Mouse (Mus musculus) gastrocnemius, postnatal 14 days (tissue): ENCODE results near the gene Pde4b. TPM values are rescaled to one million over a fixed set of nuclear protein-coding genes. Genes with fewer than 3 reads are reported as not detected.

ENCODE experiments used
- DNase-seq: peaks from one replicate; pipeline ENCODE4 v3.0.0; 2021; ENCODE audit warnings: mixed read lengths
- intact Hi-C: fragments of 180-260 bp; cut with DNase I; formaldehyde crosslinking; loops from one replicate; pipeline ENCODE4 v1.15.1; 2025; ENCODE audit warnings: low total_unique reads
- total RNA-seq, 2 experiments: library from RNA; stranded (reverse); gene quantifications; 2 replicates each; pipeline ENCODE4 v1.2.3; 2021

Pde4b gene
- total RNA-seq, 2 experiments from 2014 or later = 28.8 to 39.4 TPM

DNA sequence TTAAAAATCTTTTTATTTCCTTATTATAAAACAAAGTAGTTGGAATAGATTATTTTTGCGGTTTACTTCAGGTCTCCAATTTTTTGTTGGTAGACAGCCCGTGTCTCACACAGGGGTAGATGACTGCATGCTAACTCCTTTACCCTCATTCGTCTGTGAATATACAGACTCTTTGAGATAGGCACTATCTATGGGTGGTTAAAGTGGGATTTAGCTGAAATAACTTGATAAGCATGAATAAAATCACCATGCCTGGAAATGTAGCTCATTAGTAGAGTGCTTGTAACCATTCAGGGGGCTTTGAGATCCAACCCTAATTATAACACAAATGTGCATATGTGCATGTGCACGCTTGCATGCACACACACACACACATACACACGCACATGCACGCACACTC, 488.8 kb downstream of the Pde4b start:
- intact Hi-C loops = no loop called here
- no peak for DNase-seq

DNA sequence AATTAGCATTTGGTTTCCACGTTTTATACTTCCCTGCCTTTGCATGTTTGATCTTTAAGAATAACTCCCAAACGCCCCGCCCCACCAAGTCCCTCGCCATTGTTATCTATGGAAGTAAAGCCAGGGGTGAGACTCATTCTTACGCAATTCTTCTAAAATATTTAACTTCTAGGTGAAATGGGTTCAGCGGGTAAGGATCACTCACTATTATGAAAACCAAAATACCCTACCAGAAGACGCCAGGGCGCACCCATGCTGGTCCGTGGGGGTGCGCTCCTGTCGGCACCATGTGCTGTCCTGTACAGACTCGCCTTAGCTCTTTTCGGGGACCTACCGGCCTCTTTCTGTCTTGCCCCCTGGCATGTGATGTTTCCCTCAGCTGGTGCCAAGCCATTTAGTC, 490.3 kb downstream of the Pde4b start:
- DNase-seq = no peak
- intact Hi-C loops = no loop called here

DNA sequence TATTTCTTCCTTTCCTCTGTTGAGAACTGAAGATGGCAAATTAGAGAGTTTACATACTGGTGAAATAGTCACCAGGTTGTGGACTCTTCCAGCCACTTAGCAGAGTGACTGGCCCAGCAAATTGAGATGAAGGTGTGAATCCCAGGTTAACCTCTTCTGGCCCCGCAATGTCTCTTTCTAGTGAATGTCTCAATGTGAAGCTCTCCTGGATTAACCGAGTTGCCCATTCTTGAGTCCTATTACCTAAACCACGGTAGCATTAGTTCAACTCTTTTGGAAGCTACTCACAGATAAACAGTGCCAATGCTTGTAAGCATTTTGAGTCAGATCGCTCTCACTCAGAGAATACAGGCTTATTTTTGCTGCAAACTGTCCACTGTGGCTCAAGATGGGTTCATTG, 491.7 kb downstream of the Pde4b start:
- DNase-seq = no peak
- intact Hi-C loops = no loop called here

DNA sequence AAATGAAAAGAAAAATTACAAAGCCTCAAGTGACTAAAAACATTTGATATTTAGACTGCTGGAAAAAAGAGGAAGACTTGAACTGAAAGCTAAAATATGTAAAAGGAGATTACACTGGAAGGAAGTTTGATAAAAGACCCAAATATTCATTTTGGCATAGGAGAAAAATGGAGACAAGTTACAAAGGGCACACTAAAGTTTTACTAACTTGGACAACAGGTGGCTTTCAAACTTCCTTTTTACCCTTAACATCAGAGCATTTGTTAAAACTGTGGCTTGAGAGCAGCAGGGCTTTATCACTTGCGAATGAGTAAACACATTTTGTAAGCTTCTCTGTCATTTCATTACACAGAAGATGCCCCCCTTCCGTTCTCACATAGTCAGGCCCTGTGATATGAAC, 492.4 kb downstream of the Pde4b start:
- intact Hi-C loops = loop anchor here (5.0 kb wide), 1 partner anchor 82 kb away; no protein-coding TSS in a partner anchor
- DNase-seq = no peak

DNA sequence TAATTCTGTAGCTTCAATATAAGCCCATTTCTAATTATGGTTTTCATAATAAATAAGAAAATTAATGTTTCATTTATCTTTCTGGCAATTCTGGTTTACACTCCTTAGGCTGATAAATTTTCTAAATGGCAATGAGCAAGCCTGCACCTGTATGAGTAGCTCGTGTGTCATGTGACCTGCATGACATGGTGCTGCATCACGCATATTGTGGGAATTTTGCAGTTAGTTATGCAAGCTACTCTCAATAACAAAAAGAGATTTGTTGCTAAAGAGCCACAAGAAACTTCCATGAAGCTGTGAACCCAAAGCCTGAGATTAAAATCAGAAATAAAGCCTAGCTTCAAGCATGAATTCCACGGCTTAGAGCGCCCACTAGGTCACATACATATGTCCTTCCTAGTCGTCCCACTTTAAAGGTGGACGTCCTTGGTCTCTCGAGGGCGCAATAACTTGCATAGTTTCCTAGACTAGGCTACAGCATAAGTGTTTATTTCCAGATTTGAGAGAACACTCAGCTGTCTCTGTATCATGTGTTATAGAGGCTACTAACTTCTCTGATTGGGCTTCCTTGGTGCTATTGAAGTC, 494.9 kb downstream of the Pde4b start:
- intact Hi-C loops = loop anchor here (5.0 kb wide), 1 partner anchor 85 kb away; no protein-coding TSS in a partner anchor
- DNase-seq = no peak

DNA sequence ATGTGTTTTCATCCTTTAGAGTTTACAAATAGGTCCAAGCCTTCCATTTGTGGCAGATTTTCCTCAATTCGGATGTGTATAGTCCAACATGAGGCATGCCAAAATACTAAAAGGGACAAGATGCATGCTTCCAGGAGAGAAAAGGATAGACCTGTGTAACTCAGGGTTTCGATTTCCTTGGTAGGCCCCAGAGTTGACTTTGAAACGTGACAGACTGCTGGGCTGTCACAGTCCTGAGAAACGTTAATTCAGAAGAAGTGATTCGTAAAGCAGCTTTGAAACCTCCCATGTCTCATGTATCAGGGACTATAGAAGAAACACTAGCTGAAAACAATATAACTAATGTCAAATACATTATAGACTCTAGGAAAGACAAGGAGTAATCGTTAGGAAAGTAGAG, 495.6 kb downstream of the Pde4b start:
- no peak for DNase-seq
- intact Hi-C loops = loop anchor here (5.0 kb wide), 1 partner anchor 86 kb away; no protein-coding TSS in a partner anchor

DNA sequence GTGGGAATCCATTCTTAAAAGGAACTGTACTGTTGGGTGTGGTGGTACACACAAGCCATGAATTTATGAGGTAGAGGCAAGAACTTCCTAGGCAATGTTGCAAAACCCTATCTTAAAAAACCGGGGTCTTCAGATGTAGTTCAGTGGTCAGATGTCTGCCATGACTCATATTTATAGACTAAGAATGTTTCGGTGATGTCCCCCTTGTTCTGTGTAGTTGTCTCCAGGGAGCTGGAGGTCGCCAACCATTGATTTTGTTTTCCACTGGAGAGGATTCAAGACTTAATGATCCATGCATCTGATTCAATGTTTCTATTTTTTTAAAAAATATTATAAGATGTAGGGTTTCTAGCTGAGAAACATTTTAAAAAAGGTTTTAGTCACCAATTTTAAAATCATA, 496.1 kb downstream of the Pde4b start:
- DNase-seq = no peak
- intact Hi-C loops = loop anchor here (5.0 kb wide), 1 partner anchor 86 kb away; no protein-coding TSS in a partner anchor

DNA sequence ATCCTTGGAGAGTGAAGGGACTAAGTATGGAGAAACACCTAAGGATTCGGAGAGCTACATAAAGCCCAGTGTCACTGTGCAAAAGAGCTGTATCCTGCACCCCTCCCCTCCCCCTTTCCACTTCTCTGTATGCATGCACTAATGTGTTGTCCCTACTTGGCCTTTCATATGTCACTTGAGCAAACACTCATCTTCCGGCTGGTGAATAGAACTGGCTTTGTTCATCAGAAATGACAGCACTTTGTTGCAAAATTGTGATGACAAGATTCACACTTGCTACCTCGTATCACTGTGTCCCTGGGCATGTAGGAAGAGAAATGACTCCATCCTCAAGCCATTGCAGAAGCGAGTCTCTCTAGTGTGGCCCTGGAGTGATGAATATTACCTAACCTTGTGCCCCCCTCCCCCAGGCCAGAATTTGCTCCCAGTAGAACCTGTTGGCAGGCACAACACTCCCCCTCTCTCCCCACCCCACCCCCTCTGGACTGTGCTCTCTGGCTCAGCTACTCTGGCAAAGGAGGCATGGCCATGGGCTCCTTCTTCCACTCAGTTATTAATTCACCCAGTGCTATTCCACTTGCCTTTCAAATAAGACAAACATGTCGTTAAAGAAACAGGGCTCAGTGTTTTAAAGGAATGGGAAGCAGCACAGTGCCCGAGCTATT, 497.4 kb downstream of the Pde4b start:
- intact Hi-C loops = loop anchor here (5.0 kb wide), 1 partner anchor 87 kb away; no protein-coding TSS in a partner anchor
- no peak for DNase-seq

DNA sequence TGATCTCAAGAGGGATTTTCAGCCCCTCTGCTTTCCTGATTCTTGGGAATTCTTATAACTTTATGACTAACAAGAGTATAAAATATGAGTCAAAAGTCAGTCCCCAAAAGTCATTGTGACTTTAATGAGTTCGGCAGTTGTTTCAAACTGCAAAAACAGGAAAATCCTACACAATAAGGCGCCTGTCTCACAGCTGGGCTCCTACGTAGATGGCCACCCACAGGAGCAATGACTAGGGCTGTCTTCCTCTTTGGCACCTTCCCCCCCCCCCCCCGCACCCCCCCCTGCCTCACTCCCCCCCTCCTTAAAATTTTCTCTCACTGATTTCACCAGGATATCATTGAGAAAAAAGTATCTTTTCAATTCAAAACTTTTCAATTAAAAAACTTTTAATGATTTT, 498.2 kb downstream of the Pde4b start:
- intact Hi-C loops = no loop called here
- no peak for DNase-seq

DNA sequence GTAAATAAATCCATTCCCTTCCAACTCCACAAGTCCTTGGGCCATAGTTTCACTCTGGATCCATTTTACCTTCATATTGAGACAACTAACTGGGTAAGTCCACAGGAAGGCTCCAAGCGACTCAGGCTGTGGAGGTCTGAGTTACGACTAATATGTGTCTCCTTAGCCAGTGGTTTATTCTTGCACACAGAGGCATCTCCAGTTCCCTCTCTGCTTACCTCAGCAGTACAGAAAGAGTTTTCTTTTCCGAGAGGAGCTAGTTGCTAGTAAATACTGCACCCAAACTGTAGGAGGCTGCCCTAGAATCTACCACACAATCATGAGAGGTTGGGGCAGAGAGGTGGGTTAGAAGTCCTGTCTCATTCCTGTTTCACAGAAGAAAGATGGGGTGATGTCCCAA, 499.4 kb downstream of the Pde4b start:
- intact Hi-C loops = no loop called here
- DNase-seq = no peak

DNA sequence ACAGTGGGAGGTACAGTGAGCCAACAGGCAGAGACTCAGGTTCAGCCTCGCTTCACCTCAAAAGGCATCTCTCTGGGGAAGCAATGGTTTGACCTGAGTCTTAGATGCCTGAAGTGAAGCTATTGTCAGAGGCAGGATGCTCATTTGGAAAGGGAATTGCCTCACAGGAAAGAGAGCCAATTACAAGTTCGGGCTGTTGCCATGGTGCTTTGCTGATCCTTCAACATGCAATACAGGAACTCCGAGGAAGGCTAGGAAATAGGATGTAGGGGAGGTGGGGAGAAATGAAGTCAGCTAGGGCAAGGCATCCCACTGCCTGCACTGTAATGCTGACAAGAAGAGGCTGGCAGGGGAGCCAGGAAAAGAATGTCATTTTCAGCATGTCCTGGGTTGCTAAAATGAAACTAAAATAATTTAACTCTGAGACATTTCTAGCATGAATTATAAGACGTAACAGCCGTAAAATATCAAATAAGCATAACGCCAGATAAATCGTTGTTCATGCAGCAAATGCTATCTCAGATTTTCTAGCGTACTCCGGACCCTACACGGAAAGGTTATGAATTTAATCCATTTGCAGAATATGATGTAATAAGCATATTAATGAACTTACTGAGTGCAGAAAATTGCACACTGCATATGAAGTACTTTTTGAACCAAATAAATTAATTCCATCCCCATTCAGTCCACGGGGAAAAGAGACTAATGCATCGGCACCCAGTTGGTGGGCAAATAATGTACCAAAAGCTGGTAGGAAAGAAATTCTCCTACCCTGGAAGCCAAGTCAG, 501.5 kb downstream of the Pde4b start:
- intact Hi-C loops = no loop called here
- no peak for DNase-seq

DNA sequence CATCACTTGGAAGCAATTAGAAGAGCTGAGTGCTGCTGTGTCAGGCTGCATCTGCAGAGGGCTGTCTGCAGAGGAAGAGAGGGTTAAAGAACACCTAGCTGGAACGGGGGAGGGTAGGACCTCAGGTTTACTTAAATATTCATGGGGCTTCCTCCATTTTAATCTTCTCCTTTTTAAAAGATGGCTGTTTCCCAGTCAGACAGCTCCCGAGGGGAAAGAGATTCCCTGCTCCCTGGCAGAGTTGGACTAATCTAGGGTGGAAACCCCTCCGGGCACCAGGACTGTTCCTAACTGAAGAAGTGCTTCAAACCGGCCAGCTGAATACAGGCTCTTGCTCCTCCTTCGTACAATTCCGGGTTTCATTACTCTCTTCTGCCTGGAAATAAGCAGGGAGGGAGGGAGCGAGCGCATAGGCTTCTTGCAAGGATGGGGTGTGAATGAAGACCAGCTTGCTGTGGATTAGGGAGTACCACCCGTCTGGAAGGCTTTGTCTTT, 502.2 kb downstream of the Pde4b start:
- no peak for DNase-seq
- intact Hi-C loops = no loop called here

DNA sequence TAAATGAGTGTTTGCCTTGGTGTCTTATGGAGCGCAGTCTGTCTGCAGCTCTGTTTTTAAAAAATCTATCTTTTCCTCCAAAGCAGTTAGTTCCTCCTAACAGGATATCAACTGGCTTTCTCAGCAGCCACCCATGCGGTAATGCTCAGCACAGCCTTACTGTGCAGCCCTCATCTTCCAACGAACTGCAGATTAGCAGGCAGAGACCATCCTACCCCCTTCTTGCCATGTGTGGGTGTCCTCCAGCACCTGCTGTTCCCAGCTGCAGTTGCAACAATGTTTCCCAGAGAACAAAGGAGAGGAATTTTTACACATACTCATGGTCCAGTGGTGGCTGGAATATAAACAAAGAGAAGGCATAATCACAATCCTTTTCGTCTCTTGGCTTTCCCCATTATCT, 504.5 kb downstream of the Pde4b start:
- intact Hi-C loops = no loop called here
- no peak for DNase-seq

DNA sequence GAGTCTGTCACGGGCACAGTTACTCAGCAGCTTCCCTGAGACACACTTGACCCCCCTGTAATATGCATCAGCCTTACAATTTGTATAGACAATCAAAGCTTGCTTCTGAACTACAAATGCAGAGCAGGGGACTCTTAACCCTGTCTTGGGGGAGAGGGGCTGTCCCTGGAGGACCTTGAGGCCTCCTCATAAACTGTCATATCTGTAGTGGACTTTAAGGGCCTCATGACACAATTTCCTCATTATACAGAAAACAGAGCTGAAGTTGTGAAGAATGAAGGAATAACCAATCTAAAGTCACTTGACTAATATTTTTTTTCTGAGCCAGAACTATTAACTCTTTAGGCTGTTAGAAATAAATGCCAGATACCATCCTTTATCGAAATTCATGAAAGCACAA, 505.2 kb downstream of the Pde4b start:
- intact Hi-C loops = no loop called here
- DNase-seq = no peak

DNA sequence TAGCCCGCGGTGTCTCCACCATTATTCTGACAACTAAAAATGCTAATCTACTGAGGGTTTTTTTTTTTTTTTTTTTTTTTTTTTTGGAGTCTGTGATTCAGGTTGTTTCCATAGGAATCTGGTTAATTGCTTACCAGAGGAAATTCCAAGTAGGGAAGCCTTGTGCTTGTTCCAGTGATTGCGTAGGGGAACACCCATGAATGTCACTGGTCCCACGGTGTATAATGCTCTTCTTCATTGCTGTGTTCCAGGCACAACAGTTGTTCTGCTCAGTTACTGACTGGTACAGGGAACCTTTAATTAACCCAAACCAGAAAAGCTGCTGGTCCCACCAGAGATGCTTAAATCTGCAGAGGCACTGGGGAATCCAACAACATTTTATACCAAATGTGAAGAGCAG, 506.3 kb downstream of the Pde4b start:
- intact Hi-C loops = no loop called here
- DNase-seq = no peak

DNA sequence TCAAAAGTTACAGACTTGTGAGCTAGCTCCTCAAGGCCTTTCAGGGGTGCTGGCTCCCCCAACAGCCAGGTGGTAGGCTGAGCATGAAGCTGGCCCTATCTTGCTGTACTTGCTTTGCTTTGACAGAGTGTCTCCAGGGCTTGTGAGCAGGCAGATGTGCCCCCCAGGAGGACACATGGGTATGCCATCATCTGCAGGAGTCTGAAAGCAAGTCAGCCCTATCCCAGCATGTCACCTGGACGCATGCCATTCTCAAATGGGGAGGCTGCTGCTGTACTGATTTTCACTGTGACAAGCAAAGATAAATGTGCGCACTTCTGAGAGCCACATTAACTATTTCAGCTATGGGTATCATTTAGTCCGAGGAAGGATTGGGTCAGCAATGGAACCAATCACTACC, 507.2 kb downstream of the Pde4b start:
- no peak for DNase-seq
- intact Hi-C loops = no loop called here

DNA sequence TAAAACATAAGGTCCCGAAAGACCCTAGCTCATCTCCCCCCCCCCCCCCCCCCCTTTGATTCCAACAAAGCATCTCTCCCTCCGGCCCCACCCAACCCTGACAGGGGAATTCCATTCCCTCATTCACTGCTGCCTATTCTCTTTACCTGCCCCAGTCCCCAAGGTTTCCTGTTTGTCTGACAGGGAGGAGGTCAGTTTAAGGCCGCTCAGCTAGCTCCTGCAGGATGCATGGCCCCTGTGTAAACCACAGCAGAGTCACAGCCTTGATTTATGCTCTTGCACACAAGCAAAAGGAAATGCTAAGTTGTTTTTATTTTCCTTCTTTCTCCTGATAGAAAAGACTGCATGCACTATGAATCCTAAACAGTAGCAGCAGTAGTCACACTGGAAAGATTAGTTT, 516.6 kb downstream of the Pde4b start:
- no peak for DNase-seq
- intact Hi-C loops = no loop called here

DNA sequence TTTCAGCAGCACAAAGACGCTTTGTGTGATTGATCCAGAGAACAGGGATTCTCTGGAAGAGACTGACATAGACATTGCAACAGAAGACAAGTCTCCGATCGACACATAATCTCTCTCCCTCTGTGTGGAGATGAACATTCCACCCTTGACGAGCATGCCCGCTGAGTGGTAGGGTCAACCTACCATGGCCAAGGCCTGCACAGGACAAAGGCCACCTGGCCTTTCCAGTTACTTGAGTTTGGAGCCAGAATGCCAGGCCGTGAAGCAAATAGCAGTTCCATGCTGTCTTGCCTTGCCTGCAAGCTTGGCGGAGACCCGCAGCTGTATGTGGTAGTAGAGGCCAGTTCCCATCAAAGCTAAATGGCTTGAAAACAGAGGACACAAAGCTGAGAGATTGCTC, 517.9 kb downstream of the Pde4b start:
- intact Hi-C loops = no loop called here
- no peak for DNase-seq

DNA sequence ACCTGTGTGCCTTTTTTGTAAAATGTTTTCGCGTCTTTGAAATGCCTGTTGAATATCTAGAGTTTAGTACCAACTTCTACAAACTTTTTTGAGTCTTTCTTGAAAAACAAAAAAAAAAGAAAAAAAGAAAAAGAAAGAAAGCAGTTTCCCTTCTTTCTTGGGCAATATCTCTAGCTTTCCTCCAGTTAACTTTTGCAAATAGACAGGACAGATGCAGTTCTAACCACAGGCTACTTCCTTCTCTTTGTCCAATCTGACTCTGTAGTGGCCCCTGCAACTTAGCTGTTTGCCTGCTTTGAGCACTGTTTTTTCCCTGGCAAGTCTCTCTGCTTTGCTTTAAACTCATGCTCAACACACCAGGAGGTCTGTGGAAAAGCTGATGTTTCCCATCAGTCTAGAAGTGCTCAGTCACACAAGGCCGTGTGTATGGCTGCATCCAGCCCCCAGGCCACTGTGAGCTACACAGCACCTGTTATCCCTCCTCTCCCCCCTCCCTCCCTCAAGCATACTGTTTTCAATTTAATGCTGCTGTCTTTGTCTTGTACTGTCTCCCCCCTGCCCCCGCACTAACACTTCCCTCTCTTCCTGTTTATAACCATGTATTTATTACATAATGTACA, 518.5 kb downstream of the Pde4b start:
- no peak for DNase-seq
- intact Hi-C loops = no loop called here

DNA sequence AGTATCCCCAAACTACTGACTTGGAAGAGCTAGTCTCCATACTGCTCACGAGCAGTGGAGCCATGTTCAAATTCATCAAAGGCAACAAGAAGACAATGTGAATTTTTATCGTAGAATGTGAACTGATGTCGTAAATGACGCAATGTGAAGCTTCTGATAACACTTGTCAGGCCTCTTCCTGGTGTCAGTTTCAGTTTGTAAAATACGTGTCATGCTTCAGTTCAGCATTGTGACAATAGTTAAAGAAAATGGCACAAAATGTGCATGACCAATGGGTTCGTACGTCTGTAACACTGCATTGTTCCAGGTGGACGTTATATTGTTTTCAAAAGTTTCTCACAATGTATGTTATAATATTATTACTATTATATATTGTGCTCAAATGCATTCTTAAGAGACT, 519.5 kb downstream of the Pde4b start:
- no peak for DNase-seq
- intact Hi-C loops = no loop called here
